Mouse (Mus musculus): ENCODE measurements around the gene Gm10840.

- no peak for TF ChIP-seq MYOD1 (IDR thresholded peaks at IDR 0.05; ENCODE audit: control insufficient read depth in 1 of 3, insufficient read length in 2 of 3, low read depth in 2 of 3)
- TF ChIP-seq E2F4 (IDR thresholded peaks at IDR 0.05; ENCODE audit: insufficient read depth): no peak
Observed at GRCm38 (mm10) chr11:106178036-106178782, 17.6 kb downstream of the Gm10840 start.

Data from myocyte (in vitro differentiated cells).